Mouse (Mus musculus): ENCODE data around the gene Timm8a1.

DNA sequence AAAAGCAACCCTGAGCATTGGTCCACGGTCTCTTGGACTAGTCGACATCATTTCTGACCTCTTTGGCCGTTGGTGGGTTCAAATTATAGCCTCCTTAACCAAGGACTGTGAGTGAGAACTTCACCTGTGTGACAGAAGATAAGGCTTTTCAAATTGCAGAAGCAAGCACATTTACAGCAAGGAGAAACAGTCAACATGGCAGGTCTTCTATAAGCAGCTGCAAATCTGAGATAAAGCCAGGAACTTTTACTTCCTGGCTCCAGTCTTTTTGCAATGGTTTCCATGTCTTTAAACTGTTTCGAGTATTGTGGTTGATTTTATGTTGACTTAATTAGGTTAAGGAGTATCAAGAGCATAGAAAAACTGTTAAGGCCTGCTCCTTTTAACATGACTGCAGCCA lies 17.9 kb downstream of the Timm8a1 start:
- TF ChIP-seq EP300 (IDR thresholded peaks at IDR 0.05; ENCODE audit: low read length) (no peak), BHLHE40 (IDR thresholded peaks at IDR 0.05; ENCODE audit: low read depth, low read length) (no peak), GABPA (IDR thresholded peaks at IDR 0.05; ENCODE audit: insufficient replicate concordance, low read depth, low read length) (no peak), MEF2A (IDR thresholded peaks at IDR 0.05; ENCODE audit: borderline replicate concordance, low read depth, low read length) (no peak), POLR2A (IDR thresholded peaks at IDR 0.05; ENCODE audit: low read depth, low read length) (no peak), JUND (conservative IDR thresholded peaks at IDR 0.05; ENCODE audit: low read depth, low read length) (no peak)
